Mouse (Mus musculus) liver, embryonic 14.5 days (tissue): Measurements from ENCODE around the gene Add1. TPM values are rescaled to one million over a fixed set of nuclear protein-coding genes. Genes with fewer than 3 reads are reported as not detected.
"Not testable (repeated sequence)": the region's sequence is repeated elsewhere in the genome, so short reads cannot be mapped to it uniquely, and the experiment has no call there.

Experiments
- ATAC-seq: fragments of 200-750 bp; cut with Nextera tagmentation; 2 replicates; pipeline ENCODE4 v1.8.0; 2017; ENCODE audit warnings: moderate number of reproducible peaks, mild to moderate bottlenecking, moderate library complexity; ENCODE audit not compliant: insufficient read depth
- DNase-seq, 3 experiments: peaks; one replicate each; pipeline ENCODE4 v3.0.0-alpha.2; 2012 to 2013; ENCODE audit warnings: low read depth in 3 of 3, low spot score in 3 of 3
- H3K27ac ChIP-seq: fragments of 300-500 bp; sonication (generic); 2 replicates; pipeline ENCODE4 v1.5.1; 2014; ENCODE audit warnings: moderate library complexity, mild to moderate bottlenecking, control low read depth, inconsistent platforms
- H3K27me3 ChIP-seq: fragments of 300-500 bp; sonication (generic); 2 replicates; pipeline ENCODE4 v1.6.1; 2014; ENCODE audit warnings: mild to moderate bottlenecking, low read length, moderate library complexity; ENCODE audit not compliant: control insufficient read depth, insufficient read depth
- H3K36me3 ChIP-seq: fragments of 300-500 bp; sonication (generic); replicated peaks from 2 replicates; pipeline ENCODE4 v1.6.1; 2014; ENCODE audit warnings: low read depth; ENCODE audit not compliant: control insufficient read depth, insufficient read depth
- H3K4me1 ChIP-seq, 2 experiments: fragments of 200-500 bp in 1 of 2; fragments of 300-500 bp in 1 of 2; sonication (generic) in 1 of 2; replicated peaks; 2 replicates each; pipeline ENCODE4 v1.6.1; 2012 to 2014; ENCODE audit warnings: antibody characterized with exemption in 1 of 2, inconsistent platforms in 1 of 2, low read length in 1 of 2; ENCODE audit not compliant: control insufficient read depth in 2 of 2, insufficient read depth in 2 of 2
- H3K4me2 ChIP-seq: fragments of 300-500 bp; sonication (generic); 2 replicates; pipeline ENCODE4 v1.6.1; 2014; ENCODE audit warnings: low read depth, mild to moderate bottlenecking, control low read depth, moderate library complexity
- H3K4me3 ChIP-seq, 2 experiments: fragments of 200-500 bp in 1 of 2; fragments of 300-500 bp in 1 of 2; sonication (generic) in 1 of 2; 2 replicates each; pipeline ENCODE4 v1.5.1; 2012 to 2014; ENCODE audit warnings: low read depth in 2 of 2, low read length in 2 of 2, mild to moderate bottlenecking in 2 of 2, control low read depth in 1 of 2, inconsistent platforms in 1 of 2, moderate library complexity in 1 of 2; ENCODE audit not compliant: insufficient read depth in 1 of 2
- H3K9ac ChIP-seq: fragments of 300-500 bp; sonication (generic); replicated peaks from 2 replicates; pipeline ENCODE4 v1.6.1; 2014; ENCODE audit warnings: mild to moderate bottlenecking, control low read depth, moderate library complexity
- H3K9me3 ChIP-seq: fragments of 300-500 bp; sonication (generic); 2 replicates; pipeline ENCODE4 v1.6.1; 2016; ENCODE audit warnings: low read length, mixed read lengths; ENCODE audit not compliant: control insufficient read depth
- CTCF ChIP-seq: IDR thresholded peaks from 2 replicates; pipeline ENCODE4 v1.5.1; 2016; ENCODE audit warnings: antibody characterized with exemption, low read depth, control low read depth
- EP300 ChIP-seq: IDR thresholded peaks from 2 replicates; pipeline ENCODE4 v1.6.1; 2016; ENCODE audit warnings: antibody characterized with exemption, low read depth
- WGBS: fragments of 180-500 bp; shearing (Covaris S2); extraction: QIAGEN DNeasy Blood & Tissue Kit; methylation state at CpG from one replicate; pipeline ENCODE4 v1.1.7; 2014; ENCODE audit not compliant: insufficient replicate concordance; 5-methylcytosine and 5-hydroxymethylcytosine counted together
- polyA plus RNA-seq, 2 experiments: library from polyadenylated mRNA; depleted of rRNA in 1 of 2; stranded (reverse) in 1 of 2; unstranded in 1 of 2; fragments of >200 nt; fragmentation: Nextera tagmentation in 1 of 2; extraction: Ambion mirVana in 1 of 2; gene quantifications; 2 replicates each; pipeline versions ENCODE4 v1.2.1 to v1.2.3; 2012 to 2014

Gene Add1
- polyA plus RNA-seq, 2 experiments: 113 to 118 TPM

DNA sequence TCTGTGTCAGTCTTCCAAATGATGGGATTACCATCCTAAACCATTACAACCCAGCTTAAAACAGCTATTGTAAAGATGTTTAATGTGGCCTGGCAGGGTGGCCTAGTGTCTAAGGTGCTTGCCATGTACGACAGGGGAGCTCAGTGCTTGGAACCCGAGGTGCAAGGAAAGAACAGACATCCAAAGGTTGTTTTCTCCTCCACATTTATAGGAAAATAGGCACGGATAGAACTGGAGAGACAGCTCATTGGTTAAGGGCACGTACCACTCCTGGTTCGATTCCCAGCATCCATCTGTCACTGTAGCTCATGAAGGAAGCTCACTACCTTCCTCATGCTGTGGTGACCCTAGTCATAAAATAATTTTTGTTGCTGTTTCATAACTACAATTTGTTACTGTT lies 14.4 kb downstream of the Add1 start:
- H3K36me3 ChIP-seq: peaks cover 2% of the 10 kb centered on the region
- 81% methylated on average over 5 of the region's 5 CpGs for WGBS
- DNase-seq: no peak
- no peak overlapping the region for H3K4me2 ChIP-seq
- no peak overlapping the region for H3K4me3 ChIP-seq
- no peak overlapping the region for H3K27ac ChIP-seq
- peaks cover 8 to 14% of the 10 kb centered on the region in 2 experiments for H3K4me1 ChIP-seq
- no peaks in the 10 kb centered on the region for H3K9me3 ChIP-seq
- H3K9ac ChIP-seq: no peak overlapping the region
- no peak for TF ChIP-seq EP300
- ATAC-seq: no peak
- H3K27me3 ChIP-seq: no peaks in the 10 kb centered on the region

DNA sequence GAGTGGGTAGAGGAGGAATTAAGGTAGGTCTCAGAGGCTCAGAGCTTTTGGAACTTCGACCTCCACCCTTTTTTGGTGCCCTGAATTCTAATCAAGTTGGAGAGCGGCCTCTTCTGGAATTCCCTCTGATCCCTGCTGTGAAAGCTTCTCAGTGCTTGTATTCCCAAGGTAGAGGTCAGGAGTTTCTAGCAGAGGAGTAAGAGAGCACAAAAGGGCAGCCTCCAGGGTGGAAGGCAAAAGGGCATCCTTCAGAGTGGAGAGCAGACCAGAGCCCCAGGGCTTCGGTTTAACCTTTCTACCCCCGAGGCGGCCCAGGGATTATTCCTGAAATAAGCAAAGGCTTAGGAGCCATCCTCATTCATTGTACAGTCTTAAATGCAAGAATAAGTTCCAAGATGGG lies 16.6 kb downstream of the Add1 start:
- TF ChIP-seq CTCF (no peak), EP300 (no peak)
- no peaks in the 10 kb centered on the region for H3K27me3 ChIP-seq
- no peaks in the 10 kb centered on the region for H3K4me1 ChIP-seq

DNA sequence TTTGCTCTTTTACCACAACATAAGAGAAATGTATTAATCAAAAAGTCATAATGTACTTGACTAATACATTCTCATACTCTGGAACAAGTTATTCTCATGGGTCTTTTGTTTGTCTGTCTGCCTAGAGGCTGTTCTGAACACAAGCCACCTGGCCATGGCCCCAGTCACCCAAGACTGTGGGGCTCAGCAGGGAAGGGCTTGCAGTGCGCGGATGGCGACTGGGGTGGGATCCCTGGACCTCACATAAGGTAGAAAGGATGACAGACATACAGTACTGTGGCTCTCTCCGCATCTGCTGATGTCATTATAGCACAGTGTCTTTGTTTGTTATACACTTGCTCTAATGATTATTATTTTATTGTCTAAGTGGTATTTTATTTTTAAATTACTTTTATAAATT lies 17.2 kb downstream of the Add1 start:
- DNase-seq (no peak), ATAC-seq (no peak)
- no peak for TF ChIP-seq EP300
- no peak for TF ChIP-seq CTCF
- no peak overlapping the region for H3K9ac ChIP-seq
- no peaks in the 10 kb centered on the region for H3K27me3 ChIP-seq
- no peak overlapping the region for H3K4me3 ChIP-seq
- no peaks in the 10 kb centered on the region for H3K9me3 ChIP-seq
- peaks cover 13% of the 10 kb centered on the region for H3K36me3 ChIP-seq
- 86% methylated on average over 4 of the region's 4 CpGs for WGBS
- no peak overlapping the region for H3K4me2 ChIP-seq
- no peak overlapping the region for H3K27ac ChIP-seq
- H3K4me1 ChIP-seq: no peaks in the 10 kb centered on the region

More for the DNA sequence above, 16.6 kb downstream of the Add1 start:
- H3K36me3 ChIP-seq: peaks cover 13% of the 10 kb centered on the region
- H3K27ac ChIP-seq: no peak overlapping the region
- no peak overlapping the region for H3K4me2 ChIP-seq
- H3K9me3 ChIP-seq: no peaks in the 10 kb centered on the region
- ATAC-seq: no peak
- 77% methylated on average over 5 of the region's 5 CpGs for WGBS
- H3K9ac ChIP-seq: no peak overlapping the region
- no peak overlapping the region for H3K4me3 ChIP-seq
- no peak for DNase-seq

DNA sequence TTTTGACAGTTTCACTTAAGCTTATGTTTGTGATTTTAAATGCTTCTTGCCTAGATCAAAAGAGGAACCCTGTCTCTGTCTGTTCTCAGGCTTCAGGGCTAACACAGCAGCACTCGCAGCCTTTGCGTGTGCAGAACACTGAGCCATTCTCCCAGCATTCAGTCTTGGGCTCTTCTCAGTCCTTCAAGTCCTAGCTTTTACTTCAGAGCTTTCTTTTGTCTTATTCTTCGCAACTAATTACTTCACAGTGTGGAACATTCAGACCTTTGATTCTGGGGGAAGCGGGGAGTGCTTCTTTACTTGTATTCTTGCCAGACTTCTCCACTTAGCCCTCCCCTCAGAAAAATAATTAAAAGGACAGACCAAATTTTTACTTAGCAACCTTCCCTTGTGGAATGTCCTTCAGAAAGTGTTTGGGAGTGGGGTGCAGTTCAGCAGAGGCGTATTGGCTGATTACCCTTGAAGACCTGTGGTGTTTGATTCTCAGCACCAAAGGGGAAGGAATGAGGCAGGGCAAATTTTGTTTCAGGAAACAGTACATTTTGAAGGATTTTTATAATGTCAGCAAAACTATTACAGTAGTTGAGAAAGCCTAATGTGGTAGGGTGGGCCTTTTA lies 18.0 kb downstream of the Add1 start:
- Histone ChIP-seq H3K27me3 (no peaks in the 10 kb centered on the region), H3K4me1 (no peaks in the 10 kb centered on the region), H3K4me2 (no peak overlapping the region), H3K27ac (no peak overlapping the region), H3K36me3 (peaks cover 11% of the 10 kb centered on the region), H3K9me3 (no peaks in the 10 kb centered on the region), H3K9ac (no peak overlapping the region), H3K4me3 (no peak overlapping the region)
- DNase-seq: no peak
- ATAC-seq: no peak
- TF ChIP-seq EP300: no peak
- WGBS: 93% methylated on average over 5 of the region's 5 CpGs

DNA sequence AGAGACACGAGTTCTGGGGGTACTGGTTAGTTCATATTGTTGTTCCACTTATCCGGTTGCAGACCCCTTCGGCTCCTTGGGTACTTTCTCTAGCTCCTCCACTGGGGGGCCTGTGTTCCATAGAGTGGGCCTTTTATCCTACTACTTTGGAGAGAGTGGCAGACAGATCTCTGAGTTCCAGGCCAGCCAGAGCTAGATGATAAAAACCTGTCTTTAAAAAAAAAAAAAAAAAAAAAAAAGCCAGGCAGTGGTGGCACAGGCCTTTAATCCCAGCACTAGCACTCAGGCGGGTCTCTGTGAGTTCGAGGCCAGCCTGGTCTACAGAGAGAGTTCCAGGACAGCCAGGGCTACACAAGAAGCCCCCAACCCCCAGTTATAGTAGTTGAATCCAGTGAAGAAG lies 18.8 kb downstream of the Add1 start:
- H3K27ac ChIP-seq, H3K4me2 ChIP-seq, DNase-seq, H3K4me1 ChIP-seq, H3K9me3 ChIP-seq, H3K9ac ChIP-seq, H3K4me3 ChIP-seq, H3K27me3 ChIP-seq, ATAC-seq: not testable (repeated sequence)
- H3K36me3 ChIP-seq: peaks cover 11% of the 10 kb centered on the region
- WGBS: 89% methylated on average over 5 of the region's 5 CpGs

DNA sequence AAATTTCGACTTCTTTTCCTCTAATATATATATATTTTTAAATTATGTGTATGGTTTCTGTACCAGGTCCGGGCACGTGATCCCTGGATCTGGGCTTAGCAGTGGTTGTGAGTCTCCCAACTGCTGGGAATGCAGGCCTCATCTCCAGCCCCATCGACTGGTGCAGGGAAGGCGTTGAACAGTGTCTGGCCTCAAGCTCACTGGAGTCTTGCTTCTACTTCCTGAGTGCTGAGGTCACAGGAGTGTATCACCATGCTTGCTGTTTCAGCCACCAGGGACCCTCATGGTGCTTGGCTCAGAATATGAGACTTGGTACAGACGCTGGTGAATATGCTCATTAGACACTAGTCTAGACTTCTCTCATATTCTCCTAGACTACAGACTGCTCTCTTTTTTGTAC lies 19.2 kb downstream of the Add1 start:
- 89% methylated on average over 6 of the region's 6 CpGs for WGBS
- no peak overlapping the region for H3K4me2 ChIP-seq
- TF ChIP-seq CTCF: no peak
- no peak for TF ChIP-seq EP300
- no peak overlapping the region for H3K27ac ChIP-seq
- no peaks in the 10 kb centered on the region for H3K27me3 ChIP-seq
- no peak overlapping the region for H3K4me3 ChIP-seq
- DNase-seq (no peak), ATAC-seq (no peak)
- H3K9me3 ChIP-seq: no peaks in the 10 kb centered on the region
- H3K9ac ChIP-seq: no peak overlapping the region
- peaks cover 12% of the 10 kb centered on the region for H3K36me3 ChIP-seq
- no peaks in the 10 kb centered on the region for H3K4me1 ChIP-seq
